Mouse (Mus musculus) stomach, embryonic 15.5 days (tissue): ENCODE measurements around the gene Vwf. TPM values are rescaled to one million over a fixed set of nuclear protein-coding genes. Genes with fewer than 3 reads are reported as not detected.

ENCODE experiments used
- ATAC-seq: fragments of 200-750 bp; cut with Nextera tagmentation; 2 replicates; pipeline ENCODE4 v1.8.0; 2017; ENCODE audit warnings: low read depth, moderate number of reproducible peaks, moderate TSS enrichment; ENCODE audit not compliant: insufficient read depth, low FRiP score
- H3K27ac ChIP-seq: fragments of 300-500 bp; sonication (generic); 2 replicates; pipeline ENCODE4 v1.5.1; 2015; ENCODE audit warnings: mild to moderate bottlenecking, inconsistent platforms
- H3K27me3 ChIP-seq: fragments of 300-500 bp; sonication (generic); replicated peaks from 2 replicates; pipeline ENCODE4 v1.6.1; 2015; ENCODE audit warnings: inconsistent platforms
- H3K36me3 ChIP-seq: fragments of 300-500 bp; sonication (generic); 2 replicates; pipeline ENCODE4 v1.6.1; 2015; ENCODE audit warnings: inconsistent platforms
- H3K4me1 ChIP-seq: fragments of 300-500 bp; sonication (generic); 2 replicates; pipeline ENCODE4 v1.6.1; 2015; ENCODE audit warnings: inconsistent platforms
- H3K4me2 ChIP-seq: fragments of 300-500 bp; sonication (generic); 2 replicates; pipeline ENCODE4 v1.6.1; 2015; ENCODE audit warnings: mild to moderate bottlenecking, inconsistent platforms
- H3K4me3 ChIP-seq: fragments of 300-500 bp; sonication (generic); replicated peaks from 2 replicates; pipeline ENCODE4 v1.5.1; 2015; ENCODE audit warnings: inconsistent platforms
- H3K9ac ChIP-seq: fragments of 300-500 bp; sonication (generic); 2 replicates; pipeline ENCODE4 v1.6.1; 2015; ENCODE audit warnings: inconsistent platforms
- H3K9me3 ChIP-seq: fragments of 300-500 bp; sonication (generic); 2 replicates; pipeline ENCODE4 v1.6.1; 2016; ENCODE audit warnings: inconsistent platforms
- WGBS: fragments of 180-500 bp; shearing (Covaris S2); methylation state at CpG from one replicate; pipeline ENCODE4 v1.1.7; 2015; 5-methylcytosine and 5-hydroxymethylcytosine counted together
- polyA plus RNA-seq: library from polyadenylated mRNA; unstranded; fragments of >200 nt; fragmentation: Nextera tagmentation; extraction: Ambion mirVana; gene quantifications from 2 replicates; pipeline ENCODE4 v1.2.1, GENCODE M21; 2015

Gene Vwf
- polyA plus RNA-seq, 1 experiment from 2014 or later: 6.6 TPM

DNA sequence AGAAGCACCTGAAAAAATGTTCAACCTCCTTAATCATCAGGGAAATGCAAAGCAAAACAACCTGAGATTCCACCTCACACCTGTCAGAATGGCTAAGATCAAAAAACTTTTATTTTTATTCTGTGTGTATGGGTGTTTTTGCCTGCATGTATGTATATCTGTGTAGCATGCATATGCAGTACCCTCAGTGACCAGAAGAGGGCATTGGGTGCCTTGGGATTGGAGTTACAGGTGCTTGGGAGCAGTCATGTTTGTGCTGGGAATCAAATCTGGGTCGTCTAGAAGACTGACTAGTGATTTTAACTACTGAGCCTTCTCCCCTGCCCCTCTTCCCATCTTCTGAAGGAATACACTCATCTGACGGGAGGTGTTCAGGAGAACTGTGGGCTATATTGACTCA is 179.8 kb downstream of the Vwf start:
- no peak for ATAC-seq

DNA sequence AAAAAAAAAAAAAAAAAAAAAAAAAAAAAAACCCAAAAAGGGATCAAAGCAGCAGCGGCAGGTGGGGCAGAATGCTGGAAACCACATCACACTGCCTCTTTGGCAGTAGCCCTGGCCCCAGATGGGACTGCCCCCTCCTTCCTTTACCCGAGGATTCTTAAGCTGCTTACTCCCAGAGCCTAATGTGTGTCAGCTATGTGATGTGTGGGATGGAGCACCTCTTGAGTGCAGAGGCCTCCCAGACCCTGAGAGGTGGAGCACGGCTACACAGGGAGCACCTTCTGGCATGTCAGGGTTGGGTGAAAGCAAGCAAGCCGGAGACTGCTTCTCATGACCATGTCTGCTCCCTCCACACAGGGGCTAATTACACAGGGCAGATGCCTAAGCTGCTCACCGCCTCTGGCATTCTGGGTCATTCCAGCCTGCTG is 180.9 kb downstream of the Vwf start:
- no peaks in the 10 kb centered on the region for H3K36me3 ChIP-seq
- WGBS: 62% methylated on average over 5 of the region's 5 CpGs
- ATAC-seq: no peak

More for the DNA sequence above, 179.8 kb downstream of the Vwf start:
- H3K9ac ChIP-seq: no peak overlapping the region
- H3K4me3 ChIP-seq: no peak overlapping the region
- no peaks in the 10 kb centered on the region for H3K36me3 ChIP-seq
- no peak overlapping the region for H3K27ac ChIP-seq
- no peaks in the 10 kb centered on the region for H3K9me3 ChIP-seq
- H3K4me1 ChIP-seq: no peaks in the 10 kb centered on the region
- H3K4me2 ChIP-seq: no peak overlapping the region
- 68% methylated on average over 2 of the region's 2 CpGs for WGBS
- no peaks in the 10 kb centered on the region for H3K27me3 ChIP-seq

DNA sequence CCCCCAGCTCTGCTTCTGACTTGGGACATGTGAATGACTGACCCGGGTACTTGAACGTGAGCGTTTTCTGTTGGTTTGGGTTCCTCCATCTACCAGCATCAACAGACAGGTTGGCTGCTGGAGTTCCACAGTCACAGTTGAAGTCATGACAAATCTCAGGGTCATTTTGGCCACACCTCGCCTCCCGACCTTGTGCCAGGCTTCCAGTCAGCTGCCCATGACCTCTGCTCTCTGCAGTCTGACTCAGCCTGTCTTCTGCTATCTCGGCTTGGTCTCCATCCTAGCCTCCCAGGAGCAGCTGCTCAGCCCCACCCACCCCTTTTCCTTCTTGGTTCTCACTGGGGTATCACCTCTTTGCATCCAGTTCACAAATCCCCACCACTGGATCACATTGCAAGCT is 182.9 kb downstream of the Vwf start:
- Histone ChIP-seq H3K9ac (no peak overlapping the region), H3K27ac (no peak overlapping the region), H3K4me1 (no peaks in the 10 kb centered on the region), H3K4me2 (no peak overlapping the region), H3K27me3 (no peaks in the 10 kb centered on the region), H3K36me3 (no peaks in the 10 kb centered on the region), H3K4me3 (no peak overlapping the region), H3K9me3 (no peaks in the 10 kb centered on the region)
- ATAC-seq: no peak
- whole genome bisulfite sequencing: 77% methylated on average over 6 of the region's 6 CpGs

More for the DNA sequence above, 180.9 kb downstream of the Vwf start:
- H3K4me1 ChIP-seq: no peaks in the 10 kb centered on the region
- no peaks in the 10 kb centered on the region for H3K27me3 ChIP-seq
- no peak overlapping the region for H3K4me2 ChIP-seq
- no peak overlapping the region for H3K9ac ChIP-seq
- H3K9me3 ChIP-seq: no peaks in the 10 kb centered on the region
- H3K4me3 ChIP-seq: no peak overlapping the region
- H3K27ac ChIP-seq: no peak overlapping the region

DNA sequence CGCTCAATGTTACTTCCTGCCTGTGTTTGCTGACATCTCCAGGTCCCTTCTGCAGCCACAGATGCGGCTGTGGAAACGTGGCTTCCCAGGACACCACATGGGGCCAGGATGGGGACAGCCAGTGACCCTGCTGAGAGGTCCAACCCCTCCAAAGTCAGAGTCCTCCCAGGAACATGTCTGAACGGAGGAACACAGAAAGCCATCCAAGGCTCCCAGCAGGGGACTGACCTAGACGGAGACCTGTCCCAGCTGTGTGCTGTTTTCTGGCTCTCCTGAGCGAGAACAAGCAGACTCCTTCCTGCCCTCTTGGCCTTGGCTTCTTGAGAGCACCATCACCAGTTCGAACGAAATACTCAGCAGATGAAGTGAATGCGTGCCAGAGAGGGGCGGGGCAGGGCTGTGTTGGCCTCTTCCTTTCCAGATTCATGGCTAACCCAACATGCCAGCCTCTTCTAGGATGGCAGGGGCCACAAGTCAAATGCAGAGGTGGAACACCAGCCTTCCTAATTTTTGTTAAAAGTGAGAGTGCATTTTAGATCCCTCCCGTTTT is 183.5 kb downstream of the Vwf start:
- no peaks in the 10 kb centered on the region for H3K27me3 ChIP-seq
- H3K9me3 ChIP-seq: no peaks in the 10 kb centered on the region
- H3K4me3 ChIP-seq: no peak overlapping the region
- no peak for ATAC-seq
- WGBS: 63% methylated on average over 11 of the region's 11 CpGs
- H3K27ac ChIP-seq: no peak overlapping the region
- H3K9ac ChIP-seq: no peak overlapping the region
- H3K36me3 ChIP-seq: no peaks in the 10 kb centered on the region
- H3K4me1 ChIP-seq: no peaks in the 10 kb centered on the region
- H3K4me2 ChIP-seq: no peak overlapping the region

Other genes starting within 250 kb of the Vwf start
- 62.7 and 64.5 TPM in 2 replicates for gene Ltbr, start 232.9 kb upstream of the Vwf start, polyA plus RNA-seq
- gene Scnn1a, start 226.1 kb upstream of the Vwf start, polyA plus RNA-seq: 3.1 and 3.8 TPM in 2 replicates
- 67.6 and 69.5 TPM in 2 replicates for gene Tnfrsf1a, start 197.4 kb upstream of the Vwf start, polyA plus RNA-seq
- 3.1 and 3.9 TPM in 2 replicates for gene Plekhg6, start 166.0 kb upstream of the Vwf start, polyA plus RNA-seq
- 285 and 317 TPM in 2 replicates for gene Cd9, start 52.0 kb upstream of the Vwf start, polyA plus RNA-seq
- 0.24 and 0.28 TPM in 2 replicates for gene Ano2, start 143.6 kb downstream of the Vwf start, polyA plus RNA-seq